In genomic region chr1:162082711-162083110, GRCm38 (mm10) we compare ENCODE assay signal across 16 mouse cellular contexts.
DNase-seq lines count a peak whose midpoint lies in the region; ATAC-seq and TF ChIP-seq lines count a peak whose summit lies in the region.
"Had no signal": no experiment of that assay in that cellular context is flagged by ENCODE, and none has a peak within 500 bp of the region (broad histone marks: within the 10 kb centered on the region; RNA-seq: fewer than 3 reads in every experiment).

No protein-coding gene starts in this region.

- H3K4me3 ChIP-seq in heart, embryonic 16.5 days (ENCODE audit: low read length), result no peak overlapping the region
- no peak overlapping the region for H3K4me3 ChIP-seq in cerebellum, adult 2 months (replicated peaks; ENCODE audit: insufficient read depth, low read depth, low read length)
- H3K4me3 ChIP-seq in limb, embryonic 12.5 days (replicated peaks), result no peak overlapping the region
- H3K4me3 ChIP-seq: hindbrain, embryonic 15.5 days; midbrain, embryonic 15.5 days; neural tube, embryonic 12.5 days had no signal

- no peak overlapping the region for H3K9ac ChIP-seq in heart, embryonic 16.5 days (ENCODE audit: low read length)
- no peak overlapping the region for H3K9ac ChIP-seq in limb, embryonic 12.5 days (replicated peaks)
- H3K9ac ChIP-seq: hindbrain, embryonic 15.5 days; midbrain, embryonic 15.5 days; neural tube, embryonic 12.5 days had no signal

- H3K36me3 ChIP-seq in heart, embryonic 16.5 days (ENCODE audit: control insufficient read depth, insufficient read depth), result no peaks in the 10 kb centered on the region
- H3K36me3 ChIP-seq in limb, embryonic 12.5 days, result no peaks in the 10 kb centered on the region
- H3K36me3 ChIP-seq: hindbrain, embryonic 15.5 days; midbrain, embryonic 15.5 days; neural tube, embryonic 12.5 days had no signal

- no peak overlapping the region for H3K4me2 ChIP-seq in heart, embryonic 16.5 days (ENCODE audit: low read depth, low read length)
- no peak overlapping the region for H3K4me2 ChIP-seq in limb, embryonic 12.5 days
- H3K4me2 ChIP-seq: hindbrain, embryonic 15.5 days; midbrain, embryonic 15.5 days; neural tube, embryonic 12.5 days had no signal

- no peak for TF ChIP-seq CTCF in cerebellum, adult 2 months (IDR thresholded peaks at IDR 0.05; ENCODE audit: borderline replicate concordance, insufficient read depth, low read depth, low read length)

- H3K9me3 ChIP-seq in heart, embryonic 16.5 days (replicated peaks; ENCODE audit: control insufficient read depth, low read length), result no peaks in the 10 kb centered on the region
- 0 out of 2 replicates have a peak, but pooled peaks cover 4% of the 10 kb centered on the region for H3K9me3 ChIP-seq in limb, embryonic 12.5 days
- H3K9me3 ChIP-seq: hindbrain, embryonic 15.5 days; midbrain, embryonic 15.5 days; neural tube, embryonic 12.5 days had no signal

- 70% methylated on average over 7 of the region's 7 CpGs for WGBS in heart, embryonic 16.5 days
- 17% methylated on average over 7 of the region's 7 CpGs for WGBS in cerebellum, adult 2 months
- WGBS in limb, embryonic 12.5 days, result 77% methylated on average over 7 of the region's 7 CpGs

- H3K27ac ChIP-seq in heart, embryonic 16.5 days (ENCODE audit: low read length), result peak overlapping the region; percentile 14
- no peak overlapping the region for H3K27ac ChIP-seq in cerebellum, adult 2 months (ENCODE audit: insufficient read depth, low read length)
- H3K27ac ChIP-seq in limb, embryonic 12.5 days, result peak overlapping the region; percentile 66
- H3K27ac ChIP-seq: hindbrain, embryonic 15.5 days; kidney, postnatal 0 days; macrophage; midbrain, embryonic 15.5 days; neural tube, embryonic 12.5 days had no signal

- ATAC-seq in heart, embryonic 16.5 days (replicated peaks; ENCODE audit: extremely low read depth, insufficient read depth, low FRiP score), result no peak
- no peak for ATAC-seq in limb, embryonic 12.5 days (ENCODE audit: insufficient number of reproducible peaks, insufficient read depth, low FRiP score, low TSS enrichment, low read depth)
- no peak for ATAC-seq in granulocyte monocyte progenitor cell, adult 5-6 weeks (replicated peaks; ENCODE audit: poor library complexity, severe bottlenecking)
- ATAC-seq: forebrain, embryonic 16.5 days; midbrain, embryonic 15.5 days; Patski had no signal

- H3K27me3 ChIP-seq in heart, embryonic 16.5 days (ENCODE audit: control insufficient read depth, insufficient read depth, low read length), result no peaks in the 10 kb centered on the region
- H3K27me3 ChIP-seq in cerebellum, adult 2 months (ENCODE audit: control insufficient read depth, insufficient read depth, low read length), result no peaks in the 10 kb centered on the region
- H3K27me3 ChIP-seq in limb, embryonic 12.5 days, result no peaks in the 10 kb centered on the region
- H3K27me3 ChIP-seq: hindbrain, embryonic 15.5 days; midbrain, embryonic 15.5 days; neural tube, embryonic 12.5 days; Patski had no signal

- no peak for TF ChIP-seq POLR2A in cerebellum, adult 2 months (IDR thresholded peaks at IDR 0.05; ENCODE audit: borderline replicate concordance, insufficient read depth, low read length)

- H3K4me1 ChIP-seq in heart, embryonic 16.5 days (ENCODE audit: control insufficient read depth, insufficient read depth, low read length), result no peaks in the 10 kb centered on the region
- no peaks in the 10 kb centered on the region; the same call in 1 of the 2 replicates for H3K4me1 ChIP-seq in cerebellum, adult 2 months (ENCODE audit: control insufficient read depth, insufficient read depth, low read length)
- H3K4me1 ChIP-seq in limb, embryonic 12.5 days (replicated peaks), result peaks cover 39% of the 10 kb centered on the region
- H3K4me1 ChIP-seq: hindbrain, embryonic 15.5 days; midbrain, embryonic 15.5 days; neural tube, embryonic 12.5 days had no signal

- DNase-seq in heart, adult 9 months (ENCODE audit: low spot score in 2 of 2), result no peak
- DNase-seq in cerebellum, adult 2 months, result peak; percentile 49 to 70
- peak; percentile 62 to 73 for DNase-seq in cerebellum, postnatal 14 days
- no peak for DNase-seq in urinary bladder, postnatal 36 days (ENCODE audit: low spot score in 2 of 2)
- DNase-seq: layer of hippocampus, adult 9-11 months; retina, postnatal 1 day had no signal

Comparison
In these comparisons a context has a peak if more than half of its experiments do, and no peak if none do; other contexts are left out.
1. DNase-seq: peak in cerebellum, adult 2 months (2 of 2) and cerebellum, postnatal 14 days (2 of 2); none in heart, adult 9 months (0 of 2) and urinary bladder, postnatal 36 days (0 of 2).